Mouse (Mus musculus): ENCODE results near the gene Taar8c. TPM values are rescaled to one million over a fixed set of nuclear protein-coding genes. Genes with fewer than 3 reads are reported as not detected.
"Not testable (repeated sequence)": the region's sequence is repeated elsewhere in the genome, so short reads cannot be mapped to it uniquely, and the experiment has no call there.

Gene Taar8c
- total RNA-seq, 2 experiments from 2014 or later = not detected

DNA sequence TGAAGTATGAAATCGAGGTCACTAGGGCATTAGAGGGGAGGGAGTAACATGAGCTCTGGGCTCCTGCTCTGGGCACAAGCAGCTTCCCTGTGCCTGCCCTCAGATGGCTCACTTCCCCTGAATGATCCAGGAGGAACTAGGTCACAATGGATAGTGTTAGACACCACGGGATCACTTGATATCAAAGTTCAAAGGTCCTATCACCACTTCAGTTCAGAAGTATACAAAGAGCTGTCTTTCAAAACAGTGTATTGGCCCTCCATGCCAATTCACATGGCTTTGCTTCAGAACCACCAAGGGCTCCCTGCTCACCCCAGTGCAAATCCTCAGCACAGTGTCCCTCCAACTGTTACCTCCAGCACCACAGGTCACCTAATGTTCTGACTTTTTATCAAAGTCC lies 27.0 kb downstream of the Taar8c start:
- DNase-seq (ENCODE audit: low spot score in 2 of 2) = not testable (repeated sequence)

DNA sequence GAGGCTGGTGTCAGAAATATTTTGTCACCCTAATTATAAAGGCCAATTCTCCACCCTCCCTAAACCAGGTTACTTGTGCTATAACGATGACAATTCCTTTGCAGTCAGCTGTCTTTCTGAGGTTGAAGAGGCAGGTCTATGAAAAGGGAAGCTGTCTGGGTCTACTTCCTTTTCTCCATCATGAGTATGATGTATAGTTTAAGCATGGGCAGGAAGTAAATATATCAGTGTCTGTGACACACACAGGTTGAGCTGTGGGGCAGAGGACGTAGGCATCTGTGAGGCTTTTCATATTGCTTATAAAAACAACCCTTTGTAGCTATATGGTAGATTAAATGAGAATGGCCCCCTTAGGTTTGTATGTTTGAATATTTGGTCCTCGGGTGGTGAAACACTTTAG lies 42.7 kb downstream of the Taar8c start:
- DNase-seq (ENCODE audit: low spot score in 2 of 2) = no peak

DNA sequence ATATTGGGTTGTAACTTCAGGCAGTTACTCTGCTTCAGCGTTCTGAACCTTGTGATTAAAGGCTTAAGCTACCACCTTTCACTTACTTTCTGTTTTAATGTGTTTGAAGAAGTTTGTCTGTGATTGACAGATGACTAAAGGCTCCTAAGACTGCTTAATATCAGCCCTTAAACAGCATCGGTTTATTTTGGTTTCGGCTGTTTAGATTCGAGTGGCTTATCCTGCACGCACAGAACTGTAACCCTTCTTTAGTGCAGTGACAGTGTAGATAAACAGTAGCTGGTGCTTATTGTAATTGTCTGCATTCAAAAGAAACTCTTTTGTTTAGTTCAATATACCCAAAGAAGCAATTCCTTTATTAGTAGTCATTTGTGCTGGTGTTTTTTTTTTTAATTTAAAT lies 49.7 kb downstream of the Taar8c start:
- no peak for DNase-seq (ENCODE audit: low spot score in 2 of 2)

Other genes starting within 250 kb of the Taar8c start
- gene Vnn1, start 207.2 kb downstream of the Taar8c start, total RNA-seq (2021) = under 1 TPM; 0.14 to 0.25 TPM
- gene Taar1, start 181.6 kb downstream of the Taar8c start, total RNA-seq (2021) = not detected
- not detected for gene Taar2, start 163.3 kb downstream of the Taar8c start, total RNA-seq (2021)
- not detected for gene Taar3, start 152.4 kb downstream of the Taar8c start, total RNA-seq (2021)
- gene Taar4, start 141.4 kb downstream of the Taar8c start, total RNA-seq (2021) = not detected
- not detected for gene Taar5, start 131.2 kb downstream of the Taar8c start, total RNA-seq (2021)
- not detected for gene Taar6, start 116.3 kb downstream of the Taar8c start, total RNA-seq (2021)
- gene Taar7a, start 108.4 kb downstream of the Taar8c start, total RNA-seq (2021) = not detected
- not detected for gene Taar7b, start 102.0 kb downstream of the Taar8c start, total RNA-seq (2021)
- not detected for gene Taar7d, start 74.7 kb downstream of the Taar8c start, total RNA-seq (2021)
- not detected for gene Taar7e, start 64.3 kb downstream of the Taar8c start, total RNA-seq (2021)
- not detected for gene Taar7f, start 52.4 kb downstream of the Taar8c start, total RNA-seq (2021)
- not detected for gene Taar8a, start 25.4 kb downstream of the Taar8c start, total RNA-seq (2021)
- gene Taar8b, start 9.6 kb downstream of the Taar8c start, total RNA-seq (2021) = not detected
- not detected for gene Taar9, start 7.6 kb upstream of the Taar8c start, total RNA-seq (2021)
- 100 to 1,000 TPM; 122 to 129 TPM for gene Stx7, start 47.4 kb upstream of the Taar8c start, total RNA-seq (2021)
- 1 to 10 TPM; 5.4 to 5.8 TPM for gene Moxd1, start 121.6 kb upstream of the Taar8c start, total RNA-seq (2021)

Data from layer of hippocampus, postnatal 14 days (tissue).